Mouse (Mus musculus): Measurements from ENCODE around the gene Ccdc136.

- no peak for TF ChIP-seq CTCF (IDR thresholded peaks at IDR 0.05; ENCODE audit: control insufficient read depth, insufficient read depth, insufficient read length)
- no peak for TF ChIP-seq MYOG (IDR thresholded peaks at IDR 0.05; ENCODE audit: control insufficient read depth, extremely low read depth, insufficient read length)
- no peak for TF ChIP-seq USF1 (IDR thresholded peaks at IDR 0.05; ENCODE audit: low read depth)
- no peak for TF ChIP-seq CEBPB (IDR thresholded peaks at IDR 0.05; ENCODE audit: low read depth)
- TF ChIP-seq MYOD1 (IDR thresholded peaks at IDR 0.05; ENCODE audit: control insufficient read depth, insufficient read length, low read depth), result no peak
- peak; percentile 23 for TF ChIP-seq MAX (IDR thresholded peaks at IDR 0.05)
These were observed 7.5 kb upstream of the Ccdc136 start for GRCm38 (mm10) chr6:29388606-29389080.

Data from C2C12 (cell line).